Mouse (Mus musculus): ENCODE data around the gene Ap4s1.

DNA sequence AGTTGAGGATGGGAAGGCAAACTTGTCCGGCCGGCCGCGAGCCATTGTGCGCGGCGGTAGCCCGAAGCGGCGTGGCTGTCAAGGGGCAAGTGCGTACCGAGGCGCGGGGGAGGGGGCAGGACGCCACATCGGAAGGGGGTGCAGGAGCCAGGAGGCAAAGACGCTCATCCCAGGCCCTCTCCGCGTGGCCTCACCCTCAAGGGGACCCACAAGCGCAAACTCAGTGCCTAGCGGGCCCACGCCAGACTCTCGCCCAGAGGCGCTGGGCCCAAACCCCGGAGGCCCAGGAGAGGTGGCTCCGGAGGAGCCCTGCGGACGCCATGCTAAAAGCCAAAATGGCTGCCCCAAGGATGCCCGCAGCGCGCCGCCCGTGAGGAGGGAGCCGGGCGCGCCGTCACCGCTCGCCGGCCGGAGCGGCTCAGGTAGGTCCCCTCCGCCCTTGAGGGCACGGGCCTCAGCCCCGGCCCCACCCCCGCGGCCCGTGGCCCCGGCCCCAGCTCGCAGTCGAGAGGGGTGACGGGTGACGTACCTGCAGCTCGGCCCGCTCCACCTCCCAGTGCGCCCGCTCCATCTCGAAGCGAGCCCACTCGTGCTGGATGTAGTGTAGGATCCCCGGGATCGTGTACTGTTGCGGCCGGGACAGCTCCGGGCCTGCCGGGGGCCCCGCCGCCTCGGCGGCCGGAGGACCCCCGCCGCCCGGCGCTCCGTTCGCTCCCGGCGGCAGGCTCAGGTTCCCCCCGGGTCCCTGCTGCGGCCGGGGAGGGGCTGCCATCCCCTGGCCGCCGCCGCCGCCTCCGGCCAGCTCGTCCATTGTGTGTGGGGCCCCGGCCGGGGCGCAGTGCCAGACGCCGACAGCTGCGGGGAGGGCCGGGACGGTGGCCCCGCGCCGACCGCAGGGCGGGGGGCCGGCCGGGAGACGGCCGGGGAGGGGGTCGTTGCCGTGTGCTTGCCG is at the start of gene Ap4s1:
- no peak for TF ChIP-seq CTCF (conservative IDR thresholded peaks at IDR 0.05; ENCODE audit: low read length)
- no peak for TF ChIP-seq POU5F1 (IDR thresholded peaks at IDR 0.05; ENCODE audit: borderline replicate concordance, low read length)

Measured in E14TG2a.4 (cell line).